Mouse (Mus musculus) gastrocnemius, postnatal 36 days (tissue): ENCODE data around the gene Nrip2. TPM values are rescaled to one million over a fixed set of nuclear protein-coding genes. Genes with fewer than 3 reads are reported as not detected.
"Not testable (repeated sequence)": the region's sequence is repeated elsewhere in the genome, so short reads cannot be mapped to it uniquely, and the experiment has no call there.

Experiments used
- DNase-seq, 2 experiments: peaks; one replicate each; pipeline ENCODE4 v3.0.0; 2022
- intact Hi-C: fragments of 180-260 bp; cut with DNase I; formaldehyde crosslinking; loops from one replicate; pipeline ENCODE4 v1.15.1; 2025
- long read RNA-seq, 2 experiments: library from polyadenylated mRNA; stranded (forward); transcript quantifications; one replicate each; pipeline ENCODE4 v2.0.0; 2021
- total RNA-seq, 2 experiments: library from RNA; stranded (reverse); gene quantifications; 2 replicates each; pipeline ENCODE4 v1.2.3; 2021

Gene Nrip2
- total RNA-seq, result 1 to 10 TPM; 1.4 to 1.5 TPM
- long read RNA-seq, experiment 1, result 0 reads
- long read RNA-seq, experiment 2, partial matches to known transcripts, result 0 of 3 reads
- long read RNA-seq, experiment 2, other reads (novel, unspliced or antisense), result 2 of 3 reads

DNA sequence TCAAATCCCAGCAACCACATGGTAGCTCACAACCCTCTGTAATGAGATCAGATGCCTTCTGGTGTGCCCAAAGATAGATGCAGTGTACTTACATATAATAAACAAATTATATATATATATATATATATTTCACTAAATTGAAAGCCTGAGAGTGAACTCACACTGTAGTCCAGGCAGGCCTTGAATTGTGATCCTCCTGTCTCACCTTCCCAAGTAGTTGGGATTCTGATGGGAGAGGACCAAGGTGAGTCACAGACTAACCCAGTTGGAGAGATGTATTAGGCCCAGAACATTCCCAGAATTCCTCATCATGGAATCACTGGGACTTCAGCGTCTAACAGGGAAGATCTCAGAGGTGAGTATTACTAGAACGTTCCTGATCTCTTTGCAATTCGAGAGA is at the start of gene Nrip2:
Gene Nrip2, plus strand, starts transcription at position 301 of the 400 bp plus-strand sequence.
- intact Hi-C loops, result no loop called here
- no peak for DNase-seq

- DNase-seq, result no peak
- intact Hi-C loops, result no loop called here
Measured at GRCm38 (mm10) chr6:128349711-128350110, 49.4 kb upstream of the Nrip2 start.

DNA sequence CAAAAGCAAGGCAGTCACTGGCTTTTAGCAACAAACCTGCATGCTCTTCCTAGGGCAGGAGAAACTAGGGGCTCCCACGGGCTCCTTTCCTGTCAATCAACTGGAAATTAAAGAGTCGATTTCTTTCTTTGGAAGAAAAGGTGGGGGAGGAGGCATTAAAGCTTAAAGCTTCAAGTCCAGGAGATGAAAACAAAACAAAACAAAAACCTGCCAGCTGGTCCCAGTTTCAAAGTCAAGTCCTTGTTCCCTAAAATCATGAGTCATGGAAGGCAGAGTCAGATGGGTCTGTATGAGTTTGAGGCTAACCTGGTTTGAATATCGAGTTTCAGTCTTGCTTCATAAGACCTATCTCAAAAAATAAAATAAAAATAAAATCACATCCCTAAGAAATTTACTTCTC is 45.0 kb upstream of the Nrip2 start:
- no peak for DNase-seq
- intact Hi-C loops, result no loop called here

- intact Hi-C loops, result loop anchor here (5.0 kb wide), 1 partner anchor 123 kb away; no protein-coding TSS in a partner anchor
Measured at GRCm38 (mm10) chr6:128355201-128355681, 43.9 kb upstream of the Nrip2 start.

DNA sequence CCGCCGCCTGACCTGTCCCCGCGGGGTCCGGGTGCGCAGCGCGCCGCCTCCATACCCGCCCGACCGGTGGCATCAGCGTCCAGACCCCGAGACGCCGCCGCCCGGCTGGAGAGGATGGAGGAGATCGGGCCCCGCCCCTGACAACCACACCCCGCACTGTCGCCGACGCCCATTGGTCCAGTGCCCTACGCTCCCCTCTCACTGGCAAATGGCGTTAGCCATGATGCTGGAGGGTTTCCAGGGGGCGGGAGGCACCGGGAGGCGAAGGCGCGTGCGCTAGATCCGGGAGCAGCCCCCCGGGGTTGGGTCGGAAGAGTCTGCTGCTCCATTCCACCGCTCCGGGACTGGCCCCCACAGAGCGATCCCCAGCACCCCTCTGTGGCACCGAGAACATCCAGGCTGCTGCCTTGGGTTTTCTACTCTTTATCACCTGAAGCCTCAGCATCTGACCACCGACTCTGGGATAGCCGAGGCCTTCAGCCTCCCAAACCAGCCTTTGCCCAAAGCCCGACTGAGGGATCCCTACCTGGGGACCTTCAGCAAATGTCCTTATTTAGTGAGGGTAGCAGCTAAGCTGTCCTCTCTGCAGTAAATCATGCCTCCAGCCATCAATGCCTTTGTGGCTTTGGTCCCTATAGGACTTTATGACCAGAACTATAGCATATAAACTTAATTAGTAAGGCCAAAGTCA is 43.2 kb upstream of the Nrip2 start, which contains the start of gene Tulp3:
Gene Tulp3, minus strand, starts transcription at position 126 of the 691 bp plus-strand sequence.
- intact Hi-C loops, result loop anchor here (5.0 kb wide), 1 partner anchor 124 kb away; no protein-coding TSS in a partner anchor
- DNase-seq, result peak; percentile 91 to 96

More at GRCm38 (mm10) chr6:128355201-128355681, 43.9 kb upstream of the Nrip2 start:
- peak in 1 of 2 experiments; percentile 11 for DNase-seq

DNA sequence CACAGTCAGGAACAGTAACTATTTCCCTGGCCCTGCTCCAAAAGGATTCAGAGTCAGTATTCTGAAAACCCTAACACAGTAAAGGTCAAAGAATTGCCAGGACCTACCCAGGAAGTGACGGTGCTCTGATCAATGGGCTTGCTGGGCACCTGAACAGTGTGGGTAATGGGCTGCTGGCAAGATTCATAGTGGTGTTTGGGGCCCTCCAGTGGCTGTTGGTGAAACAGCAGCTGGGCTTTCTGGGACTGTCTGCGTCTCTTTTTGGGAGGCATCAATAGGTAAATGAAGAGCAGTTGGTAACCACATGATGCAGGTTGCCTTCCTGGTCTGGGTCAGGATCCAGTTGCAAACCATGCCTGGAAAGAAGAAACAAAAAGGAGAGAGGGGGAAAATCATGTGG is 40.1 kb upstream of the Nrip2 start:
- peak; percentile 36 to 67 for DNase-seq
- intact Hi-C loops, result loop anchor here (2.0 to 5.0 kb wide), 2 partner anchors 40 to 127 kb away; no protein-coding TSS in a partner anchor

DNA sequence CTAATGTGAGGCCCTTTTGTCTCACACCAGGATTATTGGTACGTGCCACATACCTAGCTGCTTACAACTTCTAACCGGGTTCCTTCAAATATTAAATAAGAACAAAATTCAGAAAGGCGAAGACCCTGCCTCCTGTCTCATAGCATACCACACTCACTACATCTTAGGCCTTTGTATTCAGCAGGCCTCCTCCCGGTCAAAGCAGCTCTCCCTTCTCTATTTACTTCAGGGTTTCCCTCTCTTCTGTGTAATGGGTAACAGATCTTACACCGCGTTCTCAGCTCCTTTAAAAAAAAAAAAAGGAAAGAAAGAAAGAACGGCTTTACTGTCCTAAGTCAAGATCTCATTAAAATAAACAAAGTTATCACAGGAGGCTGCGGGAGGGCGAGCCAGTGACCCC is 37.2 kb upstream of the Nrip2 start:
- intact Hi-C loops, result no loop called here

DNA sequence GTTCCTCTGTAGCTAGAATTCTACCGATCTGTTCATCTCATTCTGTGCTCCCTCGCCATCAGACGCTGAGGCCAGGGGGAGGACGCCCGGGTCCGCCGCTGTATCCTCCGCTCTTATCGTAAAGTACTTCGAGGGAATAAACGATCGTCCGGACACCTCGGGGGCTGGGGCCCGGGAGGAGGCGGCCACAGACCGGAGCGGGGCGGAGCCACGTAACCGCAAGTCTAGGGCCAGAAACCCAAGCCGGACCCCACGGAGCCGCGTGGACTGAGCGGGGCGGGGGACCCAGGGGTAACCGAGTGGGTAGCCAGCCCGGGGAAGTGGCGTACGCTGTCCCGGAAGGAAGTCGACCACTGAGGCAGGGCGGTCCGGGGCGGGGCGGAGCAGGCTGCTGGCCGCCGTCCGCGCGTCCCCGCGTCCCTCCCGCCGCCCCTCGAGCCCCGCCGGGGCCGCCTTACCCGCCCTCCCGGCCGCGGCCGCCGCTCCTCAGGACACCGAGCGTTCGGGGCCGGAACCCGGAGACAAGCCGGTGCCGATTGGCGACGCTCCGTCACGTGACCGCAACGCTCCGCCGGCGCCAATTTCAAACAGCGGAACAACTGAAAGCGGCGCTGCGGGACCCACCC is 36.6 kb upstream of the Nrip2 start, which contains the start of the genes Rhno1 and Foxm1:
Gene Rhno1, minus strand, starts transcription at position 531 of the 626 bp plus-strand sequence.
Gene Foxm1, plus strand, starts transcription at position 587 of the 626 bp plus-strand sequence.
- peak; percentile 78 to 80 for DNase-seq
- intact Hi-C loops, result no loop called here

More for the DNA sequence above, 37.2 kb upstream of the Nrip2 start:
- no peak for DNase-seq

- DNase-seq, result no peak
- intact Hi-C loops, result no loop called here
Measured at GRCm38 (mm10) chr6:128363007-128363825, 35.9 kb upstream of the Nrip2 start.

DNA sequence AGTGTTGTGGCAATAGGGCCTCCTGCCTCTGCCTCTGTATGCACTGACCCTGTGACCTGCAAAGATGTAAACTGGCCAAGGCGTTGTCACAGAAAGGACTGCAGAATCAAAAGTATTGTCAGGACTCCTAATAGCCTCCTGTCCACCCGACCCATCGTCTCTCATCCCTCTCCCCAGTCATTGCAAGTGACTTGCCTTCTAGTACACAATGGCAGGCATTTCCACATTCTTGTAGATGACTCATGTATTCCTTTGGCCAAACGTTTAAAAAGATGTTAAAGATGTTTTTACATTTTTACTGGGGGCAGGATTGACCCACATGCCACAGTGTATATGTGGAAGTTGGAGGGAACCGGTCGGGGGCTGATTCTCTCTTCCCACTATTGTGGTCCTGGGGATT is 34.4 kb upstream of the Nrip2 start:
- intact Hi-C loops, result no loop called here
- no peak for DNase-seq

DNA sequence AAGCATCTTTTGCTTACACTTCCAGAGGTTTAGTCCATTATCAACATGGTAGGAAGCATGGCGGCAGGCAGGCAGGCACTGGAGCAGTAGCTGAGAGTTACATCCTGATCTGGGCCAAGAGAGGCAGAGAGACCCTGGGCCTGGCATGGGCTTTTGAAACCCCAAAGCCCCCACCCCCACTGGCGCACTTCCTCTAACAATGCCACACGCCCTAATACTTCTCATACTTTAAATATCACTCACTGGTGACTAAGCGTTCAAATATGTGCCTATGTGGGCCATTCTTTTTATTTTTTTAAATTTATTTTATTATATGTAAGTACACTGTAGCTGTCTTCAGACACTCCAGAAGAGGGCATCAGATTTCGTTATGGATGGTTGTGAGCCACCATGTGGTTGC is 32.6 kb upstream of the Nrip2 start:
- no peak for DNase-seq
- intact Hi-C loops, result no loop called here

DNA sequence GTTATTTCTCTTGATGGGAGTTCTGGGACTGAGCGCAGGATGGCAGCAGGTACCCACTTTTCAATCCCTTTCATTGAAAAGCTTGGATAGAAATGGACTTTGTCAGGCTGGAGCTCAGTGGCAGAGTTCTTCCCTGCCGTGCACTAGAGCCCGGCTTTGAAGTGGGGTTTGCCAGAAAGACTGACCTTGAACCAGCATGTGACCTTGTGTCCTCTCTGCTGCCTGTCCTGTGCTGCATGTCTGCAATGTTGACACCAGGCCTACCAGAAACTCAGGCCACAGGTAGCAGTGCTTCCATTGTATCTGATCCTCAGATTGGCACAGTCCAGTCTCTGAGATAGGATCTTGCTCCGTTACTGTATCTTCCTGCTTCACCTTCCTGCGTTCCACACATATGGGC is 29.1 kb upstream of the Nrip2 start:
- intact Hi-C loops, result no loop called here
- DNase-seq, result no peak

DNA sequence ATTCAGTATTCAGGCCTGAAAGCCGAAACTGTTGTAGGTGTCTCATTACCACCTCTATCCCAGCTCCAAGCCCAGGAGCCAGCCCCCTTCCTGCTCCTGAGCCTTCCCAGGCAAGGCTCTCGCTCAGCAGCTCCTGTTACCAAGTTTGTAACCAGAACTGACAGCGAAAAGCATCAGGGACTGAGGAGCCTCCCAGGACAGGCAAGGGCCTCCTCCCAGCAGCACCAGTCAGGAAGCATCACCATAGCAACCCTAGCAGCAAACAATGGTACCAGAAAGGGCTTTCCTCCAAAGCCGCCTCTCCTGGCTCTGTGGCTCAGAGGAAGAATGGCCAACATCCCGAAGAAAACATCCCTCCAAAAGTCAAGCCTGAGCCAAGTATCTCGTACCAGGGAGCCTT is 23.9 kb upstream of the Nrip2 start, which contains the start of the genes Tex52 and Gm44596:
Gene Tex52, plus strand, starts transcription at position 265 of the 400 bp plus-strand sequence.
Gene Gm44596, plus strand, starts transcription at position 312 of the 400 bp plus-strand sequence.
- DNase-seq, result no peak
- intact Hi-C loops, result loop anchor here (5.0 kb wide), 1 partner anchor 37 kb away; no protein-coding TSS in a partner anchor

DNA sequence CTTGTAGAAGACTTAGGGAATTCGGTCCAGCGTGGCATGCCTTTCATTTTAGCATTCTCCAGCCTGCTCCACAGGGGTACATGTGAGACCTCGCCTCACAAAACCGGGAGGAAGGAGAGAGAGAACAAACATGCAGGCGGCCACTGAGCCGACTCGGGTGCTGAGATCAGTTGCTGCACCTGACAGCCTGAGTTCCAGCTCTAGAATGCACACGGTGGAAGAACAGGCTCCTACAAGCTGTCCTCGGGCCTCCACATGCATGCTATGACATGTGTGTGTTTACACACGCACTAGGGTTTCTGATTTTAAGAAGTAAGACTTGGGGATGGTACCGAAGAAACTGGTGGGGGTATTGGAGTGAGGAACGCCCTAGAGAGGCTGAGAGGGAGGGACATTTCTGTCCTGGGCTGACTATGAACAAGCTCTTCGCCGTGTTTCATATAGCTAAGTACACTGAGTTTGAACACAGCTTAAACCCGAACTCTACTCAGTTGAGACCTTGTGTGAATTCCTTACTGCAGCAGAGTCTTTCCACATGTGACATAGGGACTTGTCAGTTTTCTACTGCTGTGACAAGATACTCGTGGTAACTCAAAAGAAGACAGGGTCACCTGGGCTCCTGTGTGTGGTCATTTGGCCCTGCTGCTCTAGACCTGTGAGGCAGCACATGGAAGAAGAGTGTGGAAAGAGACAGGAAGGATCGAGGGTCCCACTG is 22.6 kb upstream of the Nrip2 start:
- intact Hi-C loops, result loop anchor here (5.0 kb wide), 1 partner anchor 36 kb away; no protein-coding TSS in a partner anchor
- DNase-seq, result no peak

- no peak for DNase-seq
- intact Hi-C loops, result loop anchor here (5.0 kb wide), 1 partner anchor 33 kb away; no protein-coding TSS in a partner anchor
Measured at GRCm38 (mm10) chr6:128379636-128380035, 19.5 kb upstream of the Nrip2 start.

DNA sequence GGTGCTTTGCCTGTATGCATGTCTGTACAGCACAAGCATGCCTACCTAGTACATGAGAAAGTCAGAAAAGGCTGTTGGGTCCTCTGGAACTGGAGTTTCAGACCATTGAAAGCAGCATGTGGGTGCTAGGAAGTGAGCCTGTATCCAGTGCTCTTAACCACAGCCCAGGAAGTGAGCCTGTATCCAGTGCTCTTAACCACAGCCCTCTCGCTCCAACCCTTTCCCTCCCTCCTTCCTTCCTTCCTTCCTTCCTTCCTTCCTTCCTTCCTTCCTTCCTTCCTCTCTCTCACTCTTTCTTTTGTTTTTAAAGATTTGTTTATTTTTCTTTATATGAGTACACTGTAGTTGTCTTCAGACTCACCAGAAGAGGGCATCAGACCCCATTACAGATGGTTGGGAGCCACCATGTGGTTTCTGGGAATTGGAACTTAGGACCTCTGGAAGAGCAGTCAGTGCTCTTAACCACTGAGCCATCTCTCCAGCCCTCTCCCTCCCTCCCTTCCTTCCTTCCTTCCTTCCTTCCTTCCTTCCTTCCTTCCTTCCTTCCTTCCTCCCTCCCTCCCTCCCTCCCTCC is 18.4 kb upstream of the Nrip2 start:
- DNase-seq, intact Hi-C loops: not testable (repeated sequence)

- intact Hi-C loops, result no loop called here
- DNase-seq, result no peak
Measured at GRCm38 (mm10) chr6:128381254-128381653, 17.8 kb upstream of the Nrip2 start.

DNA sequence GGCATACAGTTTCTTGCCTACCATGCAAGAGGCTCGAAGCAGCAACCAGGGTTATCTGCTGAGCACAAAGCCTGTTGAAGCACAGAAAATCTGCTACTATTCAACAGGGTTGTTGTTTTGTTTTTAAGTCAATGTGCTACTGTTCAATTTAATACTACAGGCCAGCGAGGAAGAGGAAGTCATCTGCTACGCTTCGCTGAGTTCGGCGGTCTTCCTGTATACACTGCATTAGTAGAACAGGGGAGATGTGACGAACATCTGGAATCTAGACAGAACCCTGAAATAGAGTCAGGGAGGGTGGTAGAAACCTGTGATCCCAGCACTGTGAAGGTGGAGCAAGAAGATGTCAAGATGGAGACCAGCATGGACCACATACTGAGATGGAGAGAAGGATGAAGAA is 15.3 kb upstream of the Nrip2 start:
- DNase-seq, result no peak
- intact Hi-C loops, result no loop called here

- no peak for DNase-seq
- intact Hi-C loops, result no loop called here
Measured at GRCm38 (mm10) chr6:128385026-128385425, 14.1 kb upstream of the Nrip2 start.
